Mouse (Mus musculus) kidney, adult 2 months (tissue): ENCODE measurements around the gene Nrl.

Source experiments
- CTCF ChIP-seq: fragments of 200-500 bp; conservative IDR thresholded peaks from 2 replicates; pipeline ENCODE4 v1.5.1; 2011; ENCODE audit warnings: low read depth, mild to moderate bottlenecking, control low read depth, low read length, moderate library complexity, mixed read lengths; ENCODE audit not compliant: insufficient read depth, insufficient read length
- POLR2A ChIP-seq: fragments of 200-500 bp; IDR thresholded peaks from one replicate; pipeline ENCODE4 v1.6.1; 2011; ENCODE audit warnings: low read depth, low read length, control low read depth

DNA sequence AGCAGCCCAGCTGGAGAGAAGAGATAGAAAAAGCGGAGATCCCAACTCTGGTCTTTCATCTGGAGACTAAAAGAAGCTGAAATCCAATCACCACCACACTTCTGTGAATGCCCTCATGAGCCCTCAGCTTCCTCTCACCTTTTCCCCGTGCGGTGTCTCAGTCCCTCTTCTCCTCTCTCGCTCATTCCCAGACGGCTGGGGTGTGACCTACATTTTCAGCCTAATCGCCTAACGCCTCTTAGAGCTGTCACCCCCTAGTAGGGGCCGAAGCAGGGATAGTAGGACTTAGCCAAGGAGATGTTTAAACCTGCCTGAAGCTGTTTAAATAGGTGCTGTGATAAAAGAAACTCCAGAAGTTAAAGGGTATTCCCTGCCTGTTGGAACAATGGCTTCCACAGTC lies at the start of gene Nrl:
- TF ChIP-seq POLR2A (no peak), CTCF (no peak)
